Mouse (Mus musculus) heart, embryonic 13.5 days (tissue): Measurements from ENCODE around the gene Svep1. TPM values are rescaled to one million over a fixed set of nuclear protein-coding genes. Genes with fewer than 3 reads are reported as not detected.

Source experiments
- ATAC-seq: fragments of 200-750 bp; cut with Nextera tagmentation; 2 replicates; pipeline ENCODE4 v1.8.0; 2017; ENCODE audit warnings: moderate TSS enrichment; ENCODE audit not compliant: insufficient number of reproducible peaks, low FRiP score, low TSS enrichment; ENCODE audit errors: extremely low read depth
- H3K27ac ChIP-seq: fragments of 300-500 bp; sonication (generic); replicated peaks from 2 replicates; pipeline ENCODE4 v1.5.1; 2015; ENCODE audit warnings: moderate library complexity, mild to moderate bottlenecking, inconsistent platforms
- H3K27me3 ChIP-seq: fragments of 300-500 bp; sonication (generic); replicated peaks from 2 replicates; pipeline ENCODE4 v1.6.1; 2015; ENCODE audit warnings: mild to moderate bottlenecking, inconsistent platforms
- H3K36me3 ChIP-seq: fragments of 300-500 bp; sonication (generic); 2 replicates; pipeline ENCODE4 v1.6.1; 2015; ENCODE audit warnings: mild to moderate bottlenecking, inconsistent platforms
- H3K4me1 ChIP-seq: fragments of 300-500 bp; sonication (generic); 2 replicates; pipeline ENCODE4 v1.6.1; 2015; ENCODE audit warnings: inconsistent platforms
- H3K4me2 ChIP-seq: fragments of 300-500 bp; sonication (generic); 2 replicates; pipeline ENCODE4 v1.6.1; 2015; ENCODE audit warnings: inconsistent platforms, mild to moderate bottlenecking, moderate library complexity
- H3K4me3 ChIP-seq: fragments of 300-500 bp; sonication (generic); 2 replicates; pipeline ENCODE4 v1.5.1; 2015; ENCODE audit warnings: moderate library complexity, mild to moderate bottlenecking, inconsistent platforms
- H3K9ac ChIP-seq: fragments of 300-500 bp; sonication (generic); 2 replicates; pipeline ENCODE4 v1.6.1; 2015; ENCODE audit warnings: inconsistent platforms, mild to moderate bottlenecking, moderate library complexity
- H3K9me3 ChIP-seq: fragments of 300-500 bp; sonication (generic); 2 replicates; pipeline ENCODE4 v1.6.1; 2016; ENCODE audit warnings: inconsistent platforms
- WGBS: fragments of 180-500 bp; shearing (Covaris S2); methylation state at CpG from one replicate; pipeline ENCODE4 v1.1.7; 2015; ENCODE audit warnings: mixed read lengths; 5-methylcytosine and 5-hydroxymethylcytosine counted together
- polyA plus RNA-seq: library from polyadenylated mRNA; unstranded; fragments of >200 nt; fragmentation: Nextera tagmentation; extraction: Ambion mirVana; gene quantifications from 2 replicates; pipeline ENCODE4 v1.2.1, GENCODE M21; 2015

Gene Svep1
- polyA plus RNA-seq, 1 experiment from 2014 or later, result 2.3 TPM

- Histone ChIP-seq H3K27ac (no peak overlapping the region), H3K9ac (no peak overlapping the region)
These were observed 5.8 kb downstream of the Svep1 start for GRCm38 (mm10) chr4:58200826-58201225.

DNA sequence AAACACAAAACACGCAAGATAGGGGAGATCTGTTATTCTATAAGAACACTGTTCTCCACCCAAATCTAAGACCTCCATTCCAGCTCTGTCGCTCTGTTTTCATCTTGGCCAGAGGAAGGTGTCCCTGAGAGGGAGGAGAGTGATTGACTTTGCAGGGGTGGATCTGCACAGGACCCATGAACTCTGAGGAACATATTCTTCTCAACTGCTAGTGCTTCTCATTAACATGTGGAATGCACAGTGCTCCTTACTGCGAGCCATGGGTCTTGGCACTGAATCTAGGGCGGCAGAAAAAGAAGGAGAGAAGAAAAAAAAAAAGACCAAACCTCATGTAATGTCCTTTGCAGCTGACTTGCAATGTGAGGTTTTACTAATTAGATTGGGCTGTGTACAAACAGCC, 9.4 kb downstream of the Svep1 start:
- Histone ChIP-seq H3K9me3 (peaks cover 8% of the 10 kb centered on the region), H3K27ac (peak overlapping the region; percentile 57; the same call in 1 of the 2 replicates), H3K4me1 (peaks cover 9% of the 10 kb centered on the region), H3K36me3 (0 out of 2 replicates have a peak, but pooled peaks cover 3% of the 10 kb centered on the region), H3K27me3 (peaks cover 7% of the 10 kb centered on the region; the same call in 1 of the 2 replicates), H3K4me3 (no peak overlapping the region), H3K9ac (no peak overlapping the region), H3K4me2 (no peak overlapping the region)
- 53% methylated on average over 4 of the region's 4 CpGs for WGBS
- no peak for ATAC-seq

More at GRCm38 (mm10) chr4:58200826-58201225, 5.8 kb downstream of the Svep1 start:
- Histone ChIP-seq H3K36me3 (no peaks in the 10 kb centered on the region), H3K4me1 (peaks cover 14% of the 10 kb centered on the region), H3K27me3 (peaks cover 36% of the 10 kb centered on the region), H3K4me3 (no peak overlapping the region), H3K4me2 (no peak overlapping the region), H3K9me3 (peaks cover 3% of the 10 kb centered on the region; the same call in 1 of the 2 replicates)
- ATAC-seq, result no peak
- WGBS, result 64% methylated on average over 4 of the region's 4 CpGs

GRCm38 (mm10) chr4:58196795-58197194, 9.9 kb downstream of the Svep1 start:
- Histone ChIP-seq H3K36me3 (0 out of 2 replicates have a peak, but pooled peaks cover 3% of the 10 kb centered on the region), H3K27ac (peak overlapping the region; percentile 57), H3K27me3 (peaks cover 6% of the 10 kb centered on the region; the same call in 1 of the 2 replicates), H3K4me3 (no peak overlapping the region), H3K9me3 (peaks cover 8% of the 10 kb centered on the region), H3K4me1 (peaks cover 9% of the 10 kb centered on the region), H3K4me2 (no peak overlapping the region), H3K9ac (no peak overlapping the region)
- no peak for ATAC-seq
- WGBS, result 47% methylated on average over 4 of the region's 4 CpGs

DNA sequence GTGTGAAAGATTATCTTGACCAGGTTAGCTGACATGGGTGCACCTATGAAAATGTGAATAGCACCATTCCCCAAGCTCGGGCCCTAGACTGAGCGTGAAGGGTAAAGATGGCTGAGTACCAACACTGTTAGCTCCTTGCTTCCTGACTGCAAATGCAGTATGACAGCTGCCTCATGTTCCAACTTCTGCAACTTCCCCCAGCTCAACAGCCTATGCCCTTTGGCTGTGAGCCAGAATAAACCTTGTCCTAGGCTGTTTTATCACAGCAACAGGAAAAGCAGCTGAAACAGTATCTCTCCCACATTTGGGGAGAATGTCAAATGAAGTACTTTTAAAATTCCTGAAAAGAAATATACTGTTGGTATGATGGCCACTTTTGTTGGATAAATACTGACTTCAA, 10.7 kb downstream of the Svep1 start:
- H3K4me3 ChIP-seq, result no peak overlapping the region
- peaks cover 8% of the 10 kb centered on the region for H3K9me3 ChIP-seq
- ATAC-seq, result no peak
- WGBS, result 69% methylated on average over 2 of the region's 2 CpGs
- H3K4me1 ChIP-seq, result peaks cover 9% of the 10 kb centered on the region
- H3K27me3 ChIP-seq, result peaks cover 4% of the 10 kb centered on the region; the same call in 1 of the 2 replicates
- 0 out of 2 replicates have a peak, but pooled peaks cover 3% of the 10 kb centered on the region for H3K36me3 ChIP-seq
- no peak overlapping the region for H3K9ac ChIP-seq
- no peak overlapping the region for H3K4me2 ChIP-seq
- H3K27ac ChIP-seq, result no peak overlapping the region

DNA sequence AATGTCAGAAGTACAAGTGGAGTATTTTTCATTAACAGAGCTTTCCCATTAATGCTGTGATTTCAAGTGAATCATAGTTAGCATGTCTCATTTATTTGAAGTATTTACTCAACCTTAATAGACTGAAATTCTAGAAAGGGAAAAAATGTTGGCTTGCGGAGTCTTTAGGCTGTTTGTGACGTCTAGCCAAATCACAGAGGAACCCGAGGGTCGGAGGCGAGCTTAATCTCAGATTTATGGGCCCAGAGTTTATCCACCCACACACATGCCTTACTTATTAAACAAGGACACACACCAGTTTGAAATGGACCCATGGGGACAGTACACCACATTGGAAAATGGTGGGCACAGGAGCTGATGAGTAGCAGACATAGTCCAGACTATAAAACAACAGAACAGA, 17.4 kb downstream of the Svep1 start:
- H3K4me2 ChIP-seq, result no peak overlapping the region
- peaks cover 8% of the 10 kb centered on the region for H3K4me1 ChIP-seq
- H3K27ac ChIP-seq, result no peak overlapping the region
- H3K36me3 ChIP-seq, result no peaks in the 10 kb centered on the region
- WGBS, result 91% methylated on average over 5 of the region's 5 CpGs
- no peak overlapping the region for H3K9ac ChIP-seq
- no peak for ATAC-seq
- no peaks in the 10 kb centered on the region for H3K9me3 ChIP-seq
- no peak overlapping the region for H3K4me3 ChIP-seq
- H3K27me3 ChIP-seq, result no peaks in the 10 kb centered on the region

- Histone ChIP-seq H3K27me3 (no peaks in the 10 kb centered on the region), H3K36me3 (no peaks in the 10 kb centered on the region), H3K9me3 (no peaks in the 10 kb centered on the region), H3K4me1 (peaks cover 10% of the 10 kb centered on the region), H3K9ac (no peak overlapping the region), H3K4me2 (no peak overlapping the region), H3K4me3 (no peak overlapping the region), H3K27ac (no peak overlapping the region)
- WGBS, result 61% methylated on average over 3 of the region's 3 CpGs
- ATAC-seq, result no peak
These were observed 21.3 kb downstream of the Svep1 start for GRCm38 (mm10) chr4:58185401-58185800.

DNA sequence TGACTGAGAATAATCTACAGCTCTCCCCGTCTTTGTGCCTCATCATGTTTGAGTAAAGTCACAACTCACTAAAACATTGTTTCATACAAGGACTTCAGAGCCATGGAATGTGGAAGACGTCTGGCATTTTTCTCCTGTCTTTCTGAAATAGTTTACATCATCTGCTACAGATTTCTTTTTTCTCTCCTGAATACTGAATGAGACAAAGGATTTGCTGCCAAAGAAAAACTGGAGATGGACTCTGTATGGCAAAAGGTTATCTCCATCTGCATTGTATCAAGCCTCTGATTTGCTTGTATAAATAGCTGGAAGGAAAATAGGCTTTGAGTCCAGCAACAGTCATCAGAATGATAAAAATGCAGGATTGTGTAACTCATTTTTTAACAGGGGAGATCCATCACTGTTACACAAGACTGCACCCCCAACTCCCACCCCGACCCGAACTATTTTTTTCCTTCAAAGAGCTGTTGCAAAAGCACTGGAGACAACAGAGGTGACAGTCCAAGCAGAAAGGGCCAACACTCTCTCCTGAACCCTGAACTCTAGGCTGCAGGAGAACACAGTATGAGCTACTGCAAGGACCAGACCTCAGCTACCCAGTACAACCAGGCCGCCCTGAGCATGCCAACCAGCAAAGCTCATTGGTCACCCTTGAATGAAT, 21.8 kb downstream of the Svep1 start:
- Histone ChIP-seq H3K4me2 (no peak overlapping the region), H3K9ac (no peak overlapping the region), H3K36me3 (no peaks in the 10 kb centered on the region), H3K27ac (no peak overlapping the region), H3K9me3 (no peaks in the 10 kb centered on the region), H3K4me1 (peaks cover 10% of the 10 kb centered on the region), H3K4me3 (no peak overlapping the region), H3K27me3 (no peaks in the 10 kb centered on the region)
- ATAC-seq, result no peak
- WGBS, result 47% methylated on average over 5 of the region's 5 CpGs

DNA sequence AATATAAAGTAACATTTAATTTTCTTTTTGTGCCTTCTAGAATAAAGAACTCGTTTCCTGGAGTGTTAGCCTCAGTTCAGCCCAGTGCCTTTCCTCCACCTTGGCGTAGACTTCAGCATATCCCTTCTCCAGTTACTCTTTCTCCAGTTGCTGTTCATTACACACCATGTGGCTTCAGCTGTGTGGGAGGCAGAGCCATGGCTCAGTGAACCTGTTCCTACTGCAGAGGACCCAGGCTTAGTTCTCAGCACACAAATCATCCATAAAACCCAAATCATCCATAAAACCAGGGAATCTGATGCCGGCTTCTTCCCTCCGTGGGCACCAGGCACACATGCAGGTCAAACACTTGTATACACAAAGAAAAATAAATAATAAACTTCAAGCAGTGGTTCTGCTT, 22.8 kb downstream of the Svep1 start:
- 88% methylated on average over 4 of the region's 4 CpGs for WGBS

GRCm38 (mm10) chr4:58178489-58178888, 28.2 kb downstream of the Svep1 start:
- Histone ChIP-seq H3K4me3 (no peak overlapping the region), H3K9me3 (no peaks in the 10 kb centered on the region), H3K4me2 (no peak overlapping the region), H3K27ac (no peak overlapping the region), H3K4me1 (peaks cover 27% of the 10 kb centered on the region), H3K36me3 (no peaks in the 10 kb centered on the region), H3K27me3 (no peaks in the 10 kb centered on the region; the same call in 1 of the 2 replicates), H3K9ac (no peak overlapping the region)
- 62% methylated on average over 6 of the region's 6 CpGs for WGBS
- ATAC-seq, result no peak

More for the DNA sequence above, 22.8 kb downstream of the Svep1 start:
- no peak overlapping the region for H3K9ac ChIP-seq
- H3K9me3 ChIP-seq, result no peaks in the 10 kb centered on the region
- peaks cover 14% of the 10 kb centered on the region for H3K4me1 ChIP-seq
- H3K4me3 ChIP-seq, result no peak overlapping the region
- H3K4me2 ChIP-seq, result no peak overlapping the region
- no peaks in the 10 kb centered on the region for H3K36me3 ChIP-seq
- ATAC-seq, result no peak
- no peak overlapping the region for H3K27ac ChIP-seq
- H3K27me3 ChIP-seq, result no peaks in the 10 kb centered on the region; the same call in 1 of the 2 replicates

- H3K36me3 ChIP-seq, result no peaks in the 10 kb centered on the region
- H3K4me1 ChIP-seq, result peaks cover 27% of the 10 kb centered on the region
- H3K4me2 ChIP-seq, result no peak overlapping the region
- 83% methylated on average over 15 of the region's 15 CpGs for WGBS
- H3K9me3 ChIP-seq, result no peaks in the 10 kb centered on the region
- ATAC-seq, result no peak
- H3K27ac ChIP-seq, result no peak overlapping the region
- H3K4me3 ChIP-seq, result no peak overlapping the region
- H3K9ac ChIP-seq, result no peak overlapping the region
- no peaks in the 10 kb centered on the region; the same call in 1 of the 2 replicates for H3K27me3 ChIP-seq
These were observed 29.4 kb downstream of the Svep1 start for GRCm38 (mm10) chr4:58177256-58177655.

DNA sequence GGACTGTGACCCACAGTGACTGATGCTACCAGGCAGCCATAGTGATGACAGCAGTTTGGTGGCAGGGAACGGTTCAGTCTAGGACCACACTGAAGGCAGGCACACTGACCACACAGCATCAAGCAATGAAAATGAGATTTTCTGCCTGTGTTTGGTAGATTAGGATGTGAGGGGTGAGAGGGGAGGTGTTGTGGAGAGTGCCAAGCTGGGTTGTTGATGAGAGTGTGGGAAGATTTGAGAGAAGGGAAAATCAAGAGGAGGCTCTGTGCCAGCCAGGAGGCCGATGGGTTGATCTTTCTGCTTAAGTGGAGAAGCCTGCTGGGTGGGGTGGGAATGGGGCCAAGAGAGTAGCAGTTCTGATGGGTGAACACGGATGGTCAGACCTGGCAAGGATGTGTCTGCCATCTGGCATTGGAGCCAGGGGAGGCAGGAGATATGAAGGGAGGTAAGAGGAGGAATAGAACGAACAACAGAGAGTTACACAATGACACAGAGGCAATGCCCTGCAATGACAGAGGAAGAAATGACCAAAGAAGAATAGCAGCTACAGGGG, 32.1 kb downstream of the Svep1 start:
- Histone ChIP-seq H3K27me3 (no peaks in the 10 kb centered on the region; the same call in 1 of the 2 replicates), H3K4me3 (no peak overlapping the region), H3K4me2 (no peak overlapping the region), H3K9ac (no peak overlapping the region), H3K27ac (no peak overlapping the region), H3K4me1 (peaks cover 27% of the 10 kb centered on the region), H3K9me3 (no peaks in the 10 kb centered on the region), H3K36me3 (no peaks in the 10 kb centered on the region)
- 36% methylated on average over 4 of the region's 4 CpGs for WGBS
- ATAC-seq, result no peak

GRCm38 (mm10) chr4:58173401-58173800, 33.3 kb downstream of the Svep1 start:
- H3K27me3 ChIP-seq, result no peaks in the 10 kb centered on the region
- H3K9me3 ChIP-seq, result no peaks in the 10 kb centered on the region
- WGBS, result 84% methylated on average over 6 of the region's 6 CpGs
- H3K9ac ChIP-seq, result no peak overlapping the region
- H3K36me3 ChIP-seq, result no peaks in the 10 kb centered on the region
- no peak overlapping the region for H3K4me2 ChIP-seq
- peaks cover 18% of the 10 kb centered on the region for H3K4me1 ChIP-seq
- H3K27ac ChIP-seq, result no peak overlapping the region
- H3K4me3 ChIP-seq, result no peak overlapping the region
- no peak for ATAC-seq
